Mouse (Mus musculus) myocyte (in vitro differentiated cells): Measurements from ENCODE around the gene Pnpla1. TPM values are rescaled to one million over a fixed set of nuclear protein-coding genes. Genes with fewer than 3 reads are reported as not detected.

Source experiments
- H3K27me3 ChIP-seq: one replicate; pipeline ENCODE4 v1.6.1; 2011; ENCODE audit not compliant: control insufficient read depth, insufficient read depth, insufficient read length
- H3K36me3 ChIP-seq: one replicate; pipeline ENCODE4 v1.6.1; 2011; ENCODE audit not compliant: control insufficient read depth, insufficient read depth
- H3K4me2 ChIP-seq: one replicate; pipeline ENCODE4 v1.6.1; 2011; ENCODE audit warnings: low read depth, control low read depth
- H3K4me3 ChIP-seq: one replicate; pipeline ENCODE4 v1.5.1; 2011; ENCODE audit warnings: mild to moderate bottlenecking, control low read depth, moderate library complexity
- H3K79me2 ChIP-seq: one replicate; pipeline ENCODE4 v1.6.1; 2011; ENCODE audit not compliant: control insufficient read depth, insufficient read depth
- H3ac ChIP-seq: one replicate; pipeline ENCODE4 v1.6.1; 2011; ENCODE audit not compliant: control insufficient read depth, insufficient read length
- CEBPB ChIP-seq: IDR thresholded peaks from 2 replicates; pipeline ENCODE4 v1.6.1; 2011; ENCODE audit warnings: mild to moderate bottlenecking, moderate library complexity; ENCODE audit not compliant: poor library complexity, insufficient read depth, severe bottlenecking
- E2F4 ChIP-seq: IDR thresholded peaks from one replicate; pipeline ENCODE4 v1.6.1; 2011; ENCODE audit warnings: mild to moderate bottlenecking, control low read depth, moderate library complexity; ENCODE audit not compliant: insufficient read depth
- MAX ChIP-seq: IDR thresholded peaks from one replicate; pipeline ENCODE4 v1.6.1; 2011; ENCODE audit warnings: low read depth, mild to moderate bottlenecking, control low read depth
- MYOD1 ChIP-seq, 3 experiments: IDR thresholded peaks; one replicate each; pipeline ENCODE4 v1.6.1; 2011; ENCODE audit warnings: control low read depth in 2 of 3, low read depth in 2 of 3, mild to moderate bottlenecking in 2 of 3, moderate library complexity in 1 of 3; ENCODE audit not compliant: insufficient read length in 2 of 3, control insufficient read depth in 1 of 3
- MYOG ChIP-seq, 3 experiments: IDR thresholded peaks; one replicate each; pipeline ENCODE4 v1.6.1; 2011; ENCODE audit warnings: control low read depth in 2 of 3, low read depth in 2 of 3, mild to moderate bottlenecking in 2 of 3; ENCODE audit not compliant: insufficient read length in 2 of 3, control insufficient read depth in 1 of 3, insufficient read depth in 1 of 3
- POLR2A ChIP-seq: IDR thresholded peaks from one replicate; pipeline ENCODE4 v1.6.1; 2011; ENCODE audit warnings: low read depth, mild to moderate bottlenecking, control low read depth, moderate library complexity; ENCODE audit not compliant: insufficient read length
- POLR2AphosphoS2 ChIP-seq: IDR thresholded peaks from one replicate; pipeline ENCODE4 v1.6.1; 2011; ENCODE audit warnings: low read depth, control low read depth; ENCODE audit not compliant: insufficient read length
- REST ChIP-seq: IDR thresholded peaks from one replicate; pipeline ENCODE4 v1.6.1; 2011; ENCODE audit warnings: mild to moderate bottlenecking, control low read depth, moderate library complexity; ENCODE audit not compliant: insufficient read depth, insufficient read length
- SRF ChIP-seq: IDR thresholded peaks from one replicate; pipeline ENCODE4 v1.6.1; 2011; ENCODE audit warnings: low read depth; ENCODE audit not compliant: control insufficient read depth, insufficient read length
- TCF12 ChIP-seq: IDR thresholded peaks from one replicate; pipeline ENCODE4 v1.6.1; 2011; ENCODE audit warnings: mild to moderate bottlenecking, control low read depth; ENCODE audit not compliant: poor library complexity, insufficient read depth, severe bottlenecking
- TCF3 ChIP-seq: IDR thresholded peaks from one replicate; pipeline ENCODE4 v1.6.1; 2011; ENCODE audit warnings: low read depth, control low read depth; ENCODE audit not compliant: insufficient read length
- USF1 ChIP-seq: IDR thresholded peaks from one replicate; pipeline ENCODE4 v1.6.1; 2011; ENCODE audit warnings: low read depth, mild to moderate bottlenecking, control low read depth, moderate library complexity
- polyA plus RNA-seq: library from polyadenylated mRNA; unstranded; fragments of >200 nt; fragmentation: generic; extraction: Trizol; gene quantifications from one replicate; pipeline ENCODE4 v1.2.1, GENCODE M21; 2012; ENCODE audit warnings: missing spikeins

Pnpla1 gene
- polyA plus RNA-seq, 1 experiment = not detected

DNA sequence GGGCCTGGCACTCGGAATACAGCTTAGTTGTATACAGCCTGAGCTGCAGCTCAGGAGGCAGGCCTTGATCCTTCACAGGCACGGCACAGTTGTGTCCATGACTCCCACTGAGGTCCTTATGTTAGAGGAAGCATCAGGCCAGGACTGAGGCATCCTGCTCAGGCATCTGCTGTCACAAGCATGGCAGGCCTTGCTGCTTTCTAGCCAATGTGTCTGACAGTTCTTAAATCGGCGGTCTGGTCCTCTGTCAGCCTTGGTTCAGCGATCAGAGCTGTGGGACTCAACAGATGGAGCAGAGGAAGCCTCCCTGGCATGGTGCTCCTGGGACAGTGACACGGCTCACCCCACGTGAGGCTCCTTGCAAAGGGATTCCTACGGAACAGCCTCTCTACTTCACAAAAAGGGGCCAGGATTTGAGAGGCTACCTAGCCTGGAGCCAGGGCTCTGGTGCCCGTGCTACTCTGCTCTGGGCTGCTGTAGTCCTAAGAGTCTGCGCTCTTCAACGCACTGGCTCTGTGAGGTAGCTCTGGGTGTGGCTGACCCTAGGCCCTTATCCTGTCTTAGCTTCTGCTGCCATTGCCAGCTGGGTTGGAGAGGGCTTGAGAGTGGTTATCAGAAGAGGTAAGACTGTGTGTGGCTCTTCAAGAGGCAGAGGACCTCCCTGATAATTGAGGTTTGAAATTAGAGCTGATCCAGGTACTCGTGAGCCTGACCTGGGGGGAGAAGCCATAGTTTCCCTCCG is 35.0 kb upstream of the Pnpla1 start:
- Histone ChIP-seq H3K79me2 (no peaks in the 10 kb centered on the region), H3K27me3 (no peaks in the 10 kb centered on the region), H3ac (no peak overlapping the region), H3K4me2 (no peak overlapping the region), H3K36me3 (peaks cover 5% of the 10 kb centered on the region), H3K4me3 (no peak overlapping the region)
- TF ChIP-seq E2F4 (no peak), USF1 (no peak)

DNA sequence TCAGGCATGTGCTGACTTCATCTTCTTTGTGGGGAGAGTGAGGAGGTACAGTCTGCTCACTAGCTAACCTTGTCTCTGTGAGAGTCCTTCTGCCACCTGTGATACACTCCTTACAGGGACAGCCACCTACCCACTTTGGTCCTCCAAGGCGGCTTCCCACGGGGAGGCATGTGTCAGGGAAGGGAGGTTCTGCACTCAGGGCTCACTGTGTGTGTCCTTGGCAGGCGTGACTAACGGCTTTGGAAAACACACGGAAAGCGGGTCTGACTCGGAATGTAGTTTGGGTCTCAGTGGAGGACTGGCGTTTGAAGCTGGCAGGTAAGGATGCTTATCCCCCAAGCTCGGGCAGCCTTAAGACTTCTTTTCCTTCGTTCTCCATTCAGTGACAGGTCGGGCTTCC is 34.5 kb upstream of the Pnpla1 start:
- Histone ChIP-seq H3K27me3 (no peaks in the 10 kb centered on the region), H3K79me2 (no peaks in the 10 kb centered on the region), H3K4me2 (no peak overlapping the region), H3K36me3 (peaks cover 5% of the 10 kb centered on the region), H3ac (no peak overlapping the region), H3K4me3 (no peak overlapping the region)
- TF ChIP-seq MYOG (IDR thresholded peaks at IDR 0.05; ENCODE audit: control insufficient read depth in 1 of 3, insufficient read depth in 1 of 3, insufficient read length in 2 of 3, low read depth in 2 of 3) = no peak
- TF ChIP-seq POLR2AphosphoS2 = no peak
- TF ChIP-seq USF1 = no peak
- TF ChIP-seq E2F4 = no peak
- TF ChIP-seq TCF3 = no peak
- no peak for TF ChIP-seq MAX
- no peak for TF ChIP-seq POLR2A
- TF ChIP-seq MYOD1 (IDR thresholded peaks at IDR 0.05; ENCODE audit: control insufficient read depth in 1 of 3, insufficient read length in 2 of 3, low read depth in 2 of 3) = no peak
- no peak for TF ChIP-seq REST
- TF ChIP-seq SRF = no peak
- TF ChIP-seq CEBPB = no peak
- no peak for TF ChIP-seq TCF12

DNA sequence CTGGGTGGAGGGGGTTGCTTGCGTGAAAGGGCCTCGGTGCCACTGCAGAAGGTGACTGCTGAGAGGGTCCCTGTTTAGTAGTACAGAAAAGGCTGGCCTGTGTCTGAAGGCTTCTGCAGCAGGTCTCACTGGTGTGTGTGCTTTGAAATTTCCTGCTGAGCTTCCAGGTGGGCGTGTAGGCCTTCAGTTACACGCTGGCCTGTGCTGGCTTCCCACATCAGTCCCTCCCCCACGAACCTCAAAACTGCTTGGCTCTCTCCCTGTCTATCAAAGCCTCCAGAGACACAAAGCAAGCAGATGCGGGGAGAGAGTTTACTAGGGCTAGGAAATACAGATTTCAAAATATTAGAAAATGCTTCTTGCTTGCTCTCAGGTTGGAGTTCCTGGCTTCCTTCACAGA is 33.3 kb upstream of the Pnpla1 start:
- H3K27me3 ChIP-seq = no peaks in the 10 kb centered on the region
- TF ChIP-seq REST = no peak
- TF ChIP-seq POLR2AphosphoS2 = no peak
- TF ChIP-seq POLR2A = no peak
- TF ChIP-seq MYOG (IDR thresholded peaks at IDR 0.05; ENCODE audit: control insufficient read depth in 1 of 3, insufficient read depth in 1 of 3, insufficient read length in 2 of 3, low read depth in 2 of 3) = no peak
- TF ChIP-seq USF1 = no peak
- no peak overlapping the region for H3K4me2 ChIP-seq
- no peak overlapping the region for H3K4me3 ChIP-seq
- H3K79me2 ChIP-seq = no peaks in the 10 kb centered on the region
- peaks cover 11% of the 10 kb centered on the region for H3K36me3 ChIP-seq
- H3ac ChIP-seq = no peak overlapping the region

DNA sequence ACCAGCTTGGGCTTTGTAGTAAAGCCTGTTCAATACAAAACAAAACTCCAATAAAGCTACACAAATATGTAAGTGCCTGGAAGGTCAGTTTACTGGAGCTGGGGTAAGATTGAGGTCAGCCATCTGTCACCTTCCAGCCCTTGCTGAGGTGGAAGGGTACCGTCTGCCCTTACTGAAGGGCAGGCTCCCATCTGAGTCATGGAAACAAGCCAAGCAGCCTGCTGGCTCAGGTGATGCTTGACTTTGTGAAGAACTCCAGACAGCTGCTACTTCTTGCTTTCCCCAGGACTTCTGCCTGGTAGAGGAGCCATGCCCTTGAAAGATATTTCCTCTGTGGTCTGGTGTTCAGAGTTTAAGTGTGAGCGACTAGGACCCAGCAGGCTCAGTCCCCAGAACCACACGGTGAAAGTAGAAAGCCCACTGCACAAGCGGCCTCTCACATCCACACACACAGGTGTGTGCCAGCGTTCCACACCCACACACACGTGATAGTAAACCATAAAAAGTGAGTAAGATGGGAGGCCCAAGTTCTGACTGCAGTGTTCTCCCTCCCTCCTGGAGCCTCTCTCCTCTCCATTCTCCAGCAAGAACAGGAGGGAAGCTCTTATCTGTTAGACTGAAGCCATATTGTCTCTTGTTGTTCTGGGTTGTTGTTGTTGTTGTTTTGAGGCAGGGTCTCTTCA is 32.7 kb upstream of the Pnpla1 start:
- no peak overlapping the region for H3K4me3 ChIP-seq
- TF ChIP-seq MYOD1 (IDR thresholded peaks at IDR 0.05; ENCODE audit: control insufficient read depth in 1 of 3, insufficient read length in 2 of 3, low read depth in 2 of 3) (no peak), POLR2AphosphoS2 (no peak), TCF3 (no peak), USF1 (no peak), MAX (no peak), CEBPB (no peak), REST (no peak), SRF (no peak), MYOG (IDR thresholded peaks at IDR 0.05; ENCODE audit: control insufficient read depth in 1 of 3, insufficient read depth in 1 of 3, insufficient read length in 2 of 3, low read depth in 2 of 3) (no peak), POLR2A (no peak), E2F4 (no peak), TCF12 (no peak)
- peaks cover 12% of the 10 kb centered on the region for H3K36me3 ChIP-seq
- no peaks in the 10 kb centered on the region for H3K79me2 ChIP-seq
- H3K27me3 ChIP-seq = no peaks in the 10 kb centered on the region
- no peak overlapping the region for H3K4me2 ChIP-seq
- no peak overlapping the region for H3ac ChIP-seq

DNA sequence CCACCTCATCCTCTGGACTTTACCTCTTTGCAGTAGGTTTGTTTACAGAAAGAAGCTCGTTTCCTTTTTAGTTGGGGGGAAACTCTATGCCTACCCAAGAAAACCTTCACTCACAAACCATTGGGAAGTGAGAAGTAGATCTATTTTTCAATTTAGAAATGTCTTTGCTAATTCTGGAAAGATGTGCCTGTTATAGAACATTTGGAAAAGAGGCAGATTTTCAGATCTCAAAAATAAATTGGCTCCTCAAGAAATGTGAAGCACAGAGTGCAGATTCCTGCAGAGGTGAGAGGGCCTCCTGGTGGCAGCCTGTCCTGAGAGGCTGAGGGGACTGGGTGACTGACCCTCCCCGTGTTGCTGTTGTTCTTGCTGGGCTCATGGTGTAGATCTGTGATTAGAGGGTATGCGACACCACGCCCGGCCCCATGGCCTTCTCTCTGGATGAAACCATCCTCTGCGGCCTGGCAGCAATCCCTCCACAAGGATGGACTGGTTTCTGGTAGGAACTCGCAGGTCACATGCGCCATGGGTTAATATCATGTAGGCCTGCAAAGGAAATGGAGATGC is 30.5 kb upstream of the Pnpla1 start:
- Histone ChIP-seq H3K27me3 (no peaks in the 10 kb centered on the region), H3K36me3 (peaks cover 12% of the 10 kb centered on the region), H3ac (no peak overlapping the region), H3K4me2 (no peak overlapping the region), H3K79me2 (no peaks in the 10 kb centered on the region), H3K4me3 (no peak overlapping the region)
- TF ChIP-seq MYOG (IDR thresholded peaks at IDR 0.05; ENCODE audit: control insufficient read depth in 1 of 3, insufficient read depth in 1 of 3, insufficient read length in 2 of 3, low read depth in 2 of 3) = no peak
- TF ChIP-seq MYOD1 (IDR thresholded peaks at IDR 0.05; ENCODE audit: control insufficient read depth in 1 of 3, insufficient read length in 2 of 3, low read depth in 2 of 3) = no peak
- no peak for TF ChIP-seq E2F4
- no peak for TF ChIP-seq SRF
- no peak for TF ChIP-seq POLR2AphosphoS2
- TF ChIP-seq REST = no peak
- TF ChIP-seq POLR2A = no peak
- TF ChIP-seq TCF3 = no peak
- no peak for TF ChIP-seq CEBPB
- TF ChIP-seq TCF12 = no peak
- TF ChIP-seq USF1 = no peak
- no peak for TF ChIP-seq MAX
